Mouse (Mus musculus): ENCODE results near the gene Stt3a.

Gene Stt3a

DNA sequence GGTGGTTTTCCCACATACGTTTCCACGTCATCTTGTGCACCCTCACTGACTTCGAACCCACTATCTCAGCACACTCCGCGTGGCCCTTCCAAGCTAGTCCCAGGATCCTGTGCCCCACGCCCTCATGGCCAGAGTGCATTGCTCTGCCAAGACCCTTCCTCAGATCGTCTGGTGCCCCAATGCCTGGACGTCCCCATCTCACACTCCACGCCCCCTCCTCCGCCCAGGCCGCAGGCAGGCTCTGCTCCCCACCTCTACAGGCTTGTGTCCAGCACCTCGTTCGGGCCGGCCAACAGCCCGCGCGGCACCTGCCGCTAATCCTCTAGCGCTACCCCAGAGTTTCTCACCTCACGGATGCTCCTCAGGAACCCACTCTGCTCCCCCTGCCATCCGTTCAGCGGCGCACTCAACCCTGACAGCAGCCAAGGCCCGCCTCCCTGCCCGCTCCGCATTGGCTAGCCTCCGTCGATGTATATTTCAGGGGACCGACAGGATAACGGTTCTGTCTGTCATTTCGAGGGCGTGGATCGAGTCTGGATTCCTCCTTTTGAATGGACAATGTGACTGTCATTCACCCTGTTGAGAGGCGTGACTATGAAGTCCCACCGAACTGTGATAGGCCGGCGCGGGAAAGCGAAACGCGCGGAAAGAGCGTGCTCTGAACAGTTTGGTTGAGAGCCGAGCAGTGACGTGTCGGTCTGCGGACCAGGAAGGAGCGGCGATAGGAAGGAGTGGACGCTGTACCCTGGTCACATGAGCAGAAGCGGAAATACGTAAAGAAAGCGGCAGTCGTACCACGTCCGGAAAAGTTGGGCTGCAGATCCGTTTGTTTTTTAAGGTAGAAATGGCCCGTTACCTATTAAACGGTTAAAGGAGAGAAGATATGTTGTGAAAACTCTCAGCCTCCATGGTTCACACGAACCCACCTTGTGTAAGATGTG is at the start of gene Stt3a:
Stt3a (minus strand) TSS at position 477 of the 941 bp plus-strand sequence.
- peak; percentile 96 for DNase-seq (ENCODE audit: low spot score)

- DNase-seq (ENCODE audit: low spot score) = no peak
Observed at GRCm38 (mm10) chr9:36814486-36814885, 47.0 kb upstream of the Stt3a start.

DNA sequence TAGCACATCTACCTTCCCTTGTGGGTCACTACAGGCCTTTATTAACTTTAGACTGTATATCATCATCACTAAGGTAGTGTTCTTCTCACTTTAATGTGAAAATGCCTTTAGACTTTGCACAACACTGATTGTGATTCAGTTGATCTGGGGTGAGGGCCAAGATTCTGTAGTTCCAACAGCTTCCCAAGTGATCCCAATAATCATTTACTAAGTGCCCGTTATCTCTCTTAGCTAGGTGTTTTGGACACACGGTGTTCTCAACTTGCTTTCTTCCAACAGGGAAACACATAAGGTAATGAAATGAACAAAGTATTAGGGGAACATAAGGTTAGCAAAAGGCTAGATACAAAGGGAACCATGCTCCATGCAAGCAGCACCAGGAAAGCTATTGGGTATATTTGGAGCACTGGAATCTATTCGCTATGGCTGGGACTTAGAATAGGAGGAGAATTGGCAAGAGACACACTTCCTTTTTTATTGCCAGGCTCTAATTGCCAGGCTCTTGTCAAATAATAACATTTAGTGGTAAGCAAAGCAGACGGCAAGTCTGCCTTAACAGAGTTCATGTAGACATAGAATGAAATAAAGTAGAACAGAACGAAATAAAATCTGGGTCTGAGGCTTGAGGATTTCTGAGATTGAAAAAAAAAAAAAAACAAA is 40.8 kb upstream of the Stt3a start:
- no peak for DNase-seq (ENCODE audit: low spot score)

DNA sequence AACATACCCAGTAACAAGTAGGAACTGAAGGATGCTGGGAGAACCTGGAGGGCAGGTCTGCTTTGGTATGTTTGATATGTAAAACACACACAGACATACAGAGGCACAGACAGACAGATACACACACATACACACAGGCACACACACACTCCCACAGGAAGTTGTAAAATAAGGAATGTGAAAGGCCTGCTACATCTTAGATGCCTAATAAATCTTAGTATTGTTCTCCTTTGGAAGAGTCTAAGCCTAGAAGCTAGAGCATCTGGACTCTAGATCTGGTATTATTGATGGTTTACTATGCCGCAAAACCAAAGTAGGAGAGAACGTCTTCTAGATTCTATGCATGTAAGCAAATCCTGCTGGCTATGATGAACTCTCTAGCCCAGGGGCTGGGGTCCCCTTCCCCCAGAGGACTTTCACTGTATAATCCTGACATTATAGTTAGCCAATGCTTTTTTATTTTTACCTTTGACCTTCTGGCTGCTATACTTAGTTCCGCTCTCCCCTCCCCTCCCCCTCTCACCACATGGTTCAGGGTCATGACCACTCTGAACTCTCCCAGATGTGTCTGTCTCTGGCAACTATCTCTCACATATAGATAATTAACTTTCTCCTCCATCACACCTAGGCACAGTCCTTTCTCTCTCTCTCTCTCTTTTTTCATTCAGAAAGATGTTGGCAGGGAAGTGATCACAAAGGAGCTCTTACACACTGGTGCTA is 37.9 kb upstream of the Stt3a start:
- DNase-seq (ENCODE audit: low spot score) = no peak

DNA sequence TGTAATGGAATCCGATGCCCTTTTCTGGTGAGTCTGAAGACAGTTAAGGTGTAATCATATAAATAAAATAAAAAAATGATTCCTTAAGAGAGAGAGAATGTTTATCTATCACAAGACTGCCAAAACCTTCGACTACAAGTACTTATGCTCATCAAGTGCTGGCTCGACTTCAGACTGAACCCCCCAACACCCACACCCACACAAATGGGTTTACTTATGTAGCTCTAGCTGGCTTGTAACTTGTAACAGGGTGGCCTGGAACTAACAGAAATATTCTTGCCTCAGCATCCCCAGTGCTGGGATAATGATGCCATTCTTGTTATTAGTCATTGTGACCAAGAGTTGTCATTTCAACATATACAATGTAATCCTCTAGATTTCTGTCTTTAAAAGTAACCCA is 36.4 kb upstream of the Stt3a start:
- no peak for DNase-seq (ENCODE audit: low spot score)

DNA sequence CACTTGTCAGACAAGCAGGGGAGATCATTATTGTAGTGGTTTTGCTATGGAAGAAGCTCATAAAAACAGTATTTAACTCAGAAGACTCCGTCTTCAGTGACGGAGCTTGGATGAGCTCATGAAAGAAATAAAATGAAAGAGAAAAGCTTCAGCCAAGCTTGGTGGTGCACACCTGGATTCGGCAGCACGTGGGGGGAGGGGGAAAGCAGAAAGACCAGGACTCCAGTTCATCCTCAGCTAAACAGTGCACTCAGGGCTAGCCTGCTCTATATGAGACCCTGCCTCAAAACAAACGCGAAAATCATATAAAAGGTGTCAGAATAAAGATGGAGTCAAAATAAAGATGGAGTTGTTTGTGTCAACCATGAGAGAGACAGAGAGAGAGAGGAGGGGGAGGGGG is 35.9 kb upstream of the Stt3a start:
- no peak for DNase-seq (ENCODE audit: low spot score)

DNA sequence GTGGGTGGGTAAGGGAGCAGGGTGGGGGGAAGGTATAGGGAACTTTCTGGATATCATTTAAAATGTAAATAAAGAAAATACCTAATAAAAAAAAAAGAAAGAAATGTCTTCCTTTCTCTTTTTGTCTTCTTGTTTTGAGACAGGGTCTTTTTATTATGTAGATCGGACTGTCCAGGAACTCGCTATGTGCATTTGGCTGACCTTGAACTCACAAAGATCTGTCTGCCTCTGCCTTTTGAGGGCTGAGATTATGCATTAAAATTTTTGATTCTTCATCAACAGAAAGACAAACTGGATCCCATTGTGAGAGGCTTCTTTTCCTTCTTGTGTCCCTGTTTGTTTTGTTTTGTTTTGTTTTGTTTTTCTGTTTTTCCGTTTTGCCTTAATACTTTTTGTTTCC is 35.5 kb upstream of the Stt3a start:
- DNase-seq (ENCODE audit: low spot score) = no peak

DNA sequence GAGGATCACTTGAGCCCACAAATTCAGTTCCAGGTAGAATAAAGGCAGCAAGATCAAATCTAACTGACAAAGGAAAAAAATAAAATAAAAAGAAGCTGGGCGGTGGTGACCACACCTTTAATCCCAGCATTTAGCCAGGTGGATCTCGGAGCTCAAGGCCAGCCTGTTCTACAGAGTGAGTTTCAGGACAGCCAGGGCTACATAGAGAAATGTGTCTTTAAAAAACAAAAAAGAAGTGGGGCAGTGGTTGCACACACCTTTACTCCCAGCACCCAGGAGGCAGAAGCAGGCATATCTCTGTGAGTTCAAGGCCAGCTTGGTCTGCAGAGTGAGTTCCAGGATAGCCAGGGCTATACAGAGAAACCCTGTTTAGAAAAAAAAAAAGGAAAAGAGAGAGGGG is 34.5 kb upstream of the Stt3a start:
- DNase-seq (ENCODE audit: low spot score) = no peak

GRCm38 (mm10) chr9:36796781-36797555 is 29.5 kb upstream of the Stt3a start, which contains the start of gene Ei24:
Gene Ei24 (minus strand): TSS chr9:36797393.
- DNase-seq (ENCODE audit: low spot score) = peak; percentile 78

DNA sequence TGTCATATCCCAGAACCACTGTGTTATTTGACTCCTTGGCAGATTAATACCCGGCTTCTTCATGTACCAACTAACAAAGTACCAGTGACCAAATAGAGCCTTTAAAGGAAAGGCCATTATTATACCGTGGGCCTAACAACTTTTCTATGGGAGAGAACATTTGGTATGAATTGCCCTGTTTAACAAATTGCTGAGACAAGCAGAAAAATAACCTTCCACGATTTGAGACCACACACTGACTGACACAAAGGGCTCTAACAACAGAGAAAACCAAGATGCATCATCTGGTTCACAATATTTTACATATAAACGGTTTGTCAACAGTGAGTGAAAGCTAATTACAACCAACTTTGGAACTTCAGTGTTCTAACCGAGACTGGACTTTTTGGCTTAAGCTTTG is 28.7 kb upstream of the Stt3a start:
- no peak for DNase-seq (ENCODE audit: low spot score)

- DNase-seq (ENCODE audit: low spot score) = no peak
Observed at GRCm38 (mm10) chr9:36795556-36795955, 28.1 kb upstream of the Stt3a start.

DNA sequence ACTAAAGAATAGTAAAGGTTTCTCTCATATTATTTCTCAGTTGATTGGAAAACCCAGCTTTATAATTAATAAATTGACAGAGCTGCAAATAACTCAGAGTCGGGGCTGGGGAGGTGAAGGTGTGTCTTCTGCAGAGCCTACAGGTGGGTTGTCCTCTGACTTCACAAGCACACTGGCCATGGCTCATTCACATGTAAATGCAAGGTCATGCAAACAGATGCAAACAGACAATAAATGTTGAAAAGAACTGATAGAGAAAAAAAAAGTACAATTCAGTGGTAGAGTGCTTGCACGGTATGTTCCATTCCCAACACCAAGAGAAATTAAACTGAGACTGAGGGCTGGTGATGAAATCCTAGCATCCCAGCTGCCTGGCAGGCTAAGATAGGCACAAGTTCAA is 27.0 kb upstream of the Stt3a start:
- DNase-seq (ENCODE audit: low spot score) = no peak

GRCm38 (mm10) chr9:36792191-36792590 is 24.7 kb upstream of the Stt3a start:
- DNase-seq (ENCODE audit: low spot score) = no peak

DNA sequence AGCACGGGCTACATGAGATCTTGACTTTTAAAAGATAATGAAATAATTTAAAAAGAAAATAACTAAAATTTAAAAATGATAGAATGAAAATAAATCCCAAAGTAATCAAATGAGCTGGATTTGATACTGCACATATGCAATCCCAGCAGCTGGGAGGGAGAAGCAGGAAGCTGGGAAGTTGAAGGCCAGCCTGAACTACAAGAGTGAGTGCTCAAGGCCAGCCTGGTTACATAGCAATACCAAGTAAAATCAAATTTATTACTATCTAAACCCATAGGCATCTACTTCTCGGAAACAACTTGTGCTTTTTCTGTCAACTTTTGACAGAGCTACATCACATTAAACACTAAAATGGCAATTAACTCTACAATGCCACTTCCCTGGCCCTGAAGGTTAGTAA is 16.4 kb upstream of the Stt3a start:
- DNase-seq (ENCODE audit: low spot score) = no peak

- DNase-seq (ENCODE audit: low spot score) = no peak
Observed at GRCm38 (mm10) chr9:36769048-36769413, 1.6 kb upstream of the Stt3a start.

DNA sequence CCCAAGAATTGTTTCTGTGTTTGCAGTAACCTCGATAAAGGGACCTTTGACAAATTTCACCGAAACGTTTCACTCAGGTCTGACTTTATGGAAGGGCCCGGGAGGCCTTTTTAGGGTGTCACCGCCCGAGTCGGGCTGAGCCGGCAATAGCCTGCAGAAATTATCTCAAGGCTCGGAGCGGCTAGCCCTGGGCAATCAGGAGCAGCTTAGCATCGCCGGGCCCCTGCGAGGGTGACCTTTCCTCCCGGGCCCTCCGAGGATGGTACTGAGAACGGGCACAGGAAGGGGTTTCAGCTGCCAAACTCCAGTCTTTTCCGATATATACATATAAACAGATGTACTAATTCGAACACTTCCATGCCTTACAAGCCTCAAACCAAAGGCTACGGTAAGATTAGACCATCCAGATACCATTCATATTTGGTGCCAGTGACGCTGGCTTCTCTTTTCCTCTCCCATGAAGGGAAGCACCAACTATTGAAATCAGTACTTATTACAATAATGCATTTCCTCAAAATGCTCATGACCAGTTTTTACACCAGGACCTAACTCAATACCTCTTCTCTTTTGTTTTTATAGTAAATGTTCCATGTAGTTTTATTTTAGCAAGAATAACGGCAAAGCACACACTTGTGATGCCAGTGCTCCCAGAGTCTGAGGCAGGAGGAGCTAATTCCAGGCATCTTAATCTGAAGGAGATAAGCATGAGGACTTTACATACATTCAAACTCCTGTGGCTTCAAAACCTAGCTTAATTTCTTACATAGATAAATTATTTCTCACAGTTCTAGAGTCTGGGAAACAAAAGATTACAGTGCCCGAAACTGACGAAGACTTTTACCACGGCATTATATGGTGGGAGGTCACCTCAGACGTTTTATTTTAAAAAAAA is 923 bp upstream of the Stt3a start:
- DNase-seq (ENCODE audit: low spot score) = no peak

- no peak for DNase-seq (ENCODE audit: low spot score)
Observed at GRCm38 (mm10) chr9:36764378-36764777, 3.1 kb downstream of the Stt3a start.

- no peak for DNase-seq (ENCODE audit: low spot score)
Observed at GRCm38 (mm10) chr9:36727034-36727755, 40.3 kb downstream of the Stt3a start, which contains the start of gene Chek1. Gene Chek1 (minus strand): TSS chr9:36727065.

- DNase-seq (ENCODE audit: low spot score) = peak; percentile 86
Observed at GRCm38 (mm10) chr9:36726131-36727033, 41.1 kb downstream of the Stt3a start.
